In genomic region chr2:151676234-151676633, GRCm38 (mm10) we compare ENCODE assay signal across 12 mouse cellular contexts. TPM values are rescaled to one million over a fixed set of nuclear protein-coding genes. Genes with fewer than 3 reads are reported as not detected.
A peak's percentile ranks its signal among the peaks of the same experiment; 100 is the strongest.
DNase-seq lines count a peak whose midpoint lies in the region; ATAC-seq and TF ChIP-seq lines count a peak whose summit lies in the region.
"Had no signal": no experiment of that assay in that cellular context is flagged by ENCODE, and none has a peak within 500 bp of the region (broad histone marks: within the 10 kb centered on the region; RNA-seq: fewer than 3 reads in every experiment).

No protein-coding gene starts in this region.

- DNase-seq in forebrain, embryonic 14.5 days (ENCODE audit: low spot score), result peak; percentile 30
- DNase-seq in forebrain, embryonic 10.5 days (ENCODE audit: extremely low spot score, low spot score), result no peak
- peak; percentile 28 for DNase-seq in lung, embryonic 14.5 days
- no peak for DNase-seq in lung, adult 18-20 months
- peak; percentile 36 for DNase-seq in cerebellum, adult 9-10 months
- DNase-seq in retina, embryonic 14.5 days (ENCODE audit: low spot score), result peak; percentile 13
- DNase-seq in urinary bladder, postnatal 4 days (ENCODE audit: low spot score in 2 of 2), result no peak
- DNase-seq: gastrocnemius, postnatal 25 days had no signal

- no peaks in the 10 kb centered on the region for H3K27me3 ChIP-seq in forebrain, embryonic 14.5 days (replicated peaks; ENCODE audit: control insufficient read depth, insufficient read depth, low read length)
- H3K27me3 ChIP-seq in forebrain, embryonic 10.5 days (ENCODE audit: poor library complexity, severe bottlenecking), result no peaks in the 10 kb centered on the region
- H3K27me3 ChIP-seq in lung, embryonic 14.5 days (ENCODE audit: insufficient read depth, low read length), result no peaks in the 10 kb centered on the region
- no peaks in the 10 kb centered on the region; the same call in 1 of the 2 replicates for H3K27me3 ChIP-seq in intestine, embryonic 16.5 days (replicated peaks; ENCODE audit: control insufficient read depth, insufficient read depth, low read length)
- H3K27me3 ChIP-seq: lung, embryonic 15.5 days had no signal

- no peak for ATAC-seq in forebrain, embryonic 14.5 days
- no peak for ATAC-seq in lung, embryonic 14.5 days (ENCODE audit: insufficient read depth)
- no peak for ATAC-seq in intestine, embryonic 16.5 days

- H3K4me3 ChIP-seq in forebrain, embryonic 14.5 days (ENCODE audit: low read depth, low read length), result no peak overlapping the region
- no peak overlapping the region for H3K4me3 ChIP-seq in forebrain, embryonic 10.5 days
- H3K4me3 ChIP-seq in lung, embryonic 14.5 days (ENCODE audit: low read depth, low read length), result no peak overlapping the region
- no peak overlapping the region for H3K4me3 ChIP-seq in intestine, embryonic 16.5 days (ENCODE audit: low read length)
- H3K4me3 ChIP-seq: erythroblast, embryonic 14.5 days; lung, embryonic 15.5 days had no signal

- H3K9me3 ChIP-seq in forebrain, embryonic 14.5 days (replicated peaks; ENCODE audit: control insufficient read depth, low read length), result no peaks in the 10 kb centered on the region
- no peaks in the 10 kb centered on the region for H3K9me3 ChIP-seq in forebrain, embryonic 10.5 days
- H3K9me3 ChIP-seq in lung, embryonic 14.5 days (ENCODE audit: low read depth, low read length), result no peaks in the 10 kb centered on the region
- H3K9me3 ChIP-seq in intestine, embryonic 16.5 days (ENCODE audit: control insufficient read depth, low read length), result no peaks in the 10 kb centered on the region
- H3K9me3 ChIP-seq: lung, embryonic 15.5 days had no signal

- 58% methylated on average over 2 of the region's 2 CpGs for WGBS in forebrain, embryonic 14.5 days
- WGBS in forebrain, embryonic 10.5 days, result 68% methylated on average over 2 of the region's 2 CpGs
- WGBS in lung, embryonic 14.5 days, result 53% methylated on average over 2 of the region's 2 CpGs
- WGBS in intestine, embryonic 16.5 days, result 54% methylated on average over 2 of the region's 2 CpGs

- peak; percentile 16; the same call in 1 of the 2 replicates for TF ChIP-seq CTCF in lung, embryonic 14.5 days (IDR thresholded peaks at IDR 0.05; ENCODE audit: low read depth)

- no peaks in the 10 kb centered on the region for H3K4me1 ChIP-seq in forebrain, embryonic 14.5 days (ENCODE audit: control insufficient read depth, insufficient read depth, low read length)
- H3K4me1 ChIP-seq in forebrain, embryonic 10.5 days, result no peaks in the 10 kb centered on the region
- H3K4me1 ChIP-seq in lung, embryonic 14.5 days (ENCODE audit: insufficient read depth), result no peaks in the 10 kb centered on the region
- H3K4me1 ChIP-seq in intestine, embryonic 16.5 days (ENCODE audit: control insufficient read depth, insufficient read depth, low read length), result no peaks in the 10 kb centered on the region
- H3K4me1 ChIP-seq: lung, embryonic 15.5 days had no signal

- H3K9ac ChIP-seq in forebrain, embryonic 14.5 days (ENCODE audit: low read length), result no peak overlapping the region
- no peak overlapping the region for H3K9ac ChIP-seq in lung, embryonic 14.5 days
- no peak overlapping the region for H3K9ac ChIP-seq in intestine, embryonic 16.5 days (ENCODE audit: low read depth, low read length)
- H3K9ac ChIP-seq: lung, embryonic 15.5 days had no signal

- no peak overlapping the region for H3K27ac ChIP-seq in forebrain, embryonic 14.5 days (ENCODE audit: low read depth, low read length)
- no peak overlapping the region for H3K27ac ChIP-seq in forebrain, embryonic 10.5 days
- H3K27ac ChIP-seq in lung, embryonic 14.5 days (ENCODE audit: low read depth), result no peak overlapping the region
- H3K27ac ChIP-seq in intestine, embryonic 16.5 days (ENCODE audit: low read length), result no peak overlapping the region
- H3K27ac ChIP-seq: lung, embryonic 15.5 days had no signal

- H3K36me3 ChIP-seq in forebrain, embryonic 14.5 days (ENCODE audit: control insufficient read depth, insufficient read depth, low read length), result no peaks in the 10 kb centered on the region
- H3K36me3 ChIP-seq in forebrain, embryonic 10.5 days (replicated peaks), result no peaks in the 10 kb centered on the region
- H3K36me3 ChIP-seq in lung, embryonic 14.5 days (ENCODE audit: insufficient read depth), result no peaks in the 10 kb centered on the region
- no peaks in the 10 kb centered on the region for H3K36me3 ChIP-seq in intestine, embryonic 16.5 days (ENCODE audit: control insufficient read depth, insufficient read depth, low read length)
- H3K36me3 ChIP-seq: lung, embryonic 15.5 days had no signal

- H3K4me2 ChIP-seq in forebrain, embryonic 14.5 days (ENCODE audit: low read length), result no peak overlapping the region
- no peak overlapping the region for H3K4me2 ChIP-seq in lung, embryonic 14.5 days
- H3K4me2 ChIP-seq in intestine, embryonic 16.5 days (ENCODE audit: low read depth, low read length), result no peak overlapping the region
- H3K4me2 ChIP-seq: lung, embryonic 15.5 days had no signal

RNA-seq across cellular contexts. Expression of gene Rad21l, which starts 7.9 kb away (rescaled TPM):
- 0.17 TPM in 1 of 2 replicates, not detected in the other for polyA plus RNA-seq in forebrain, embryonic 14.5 days (2014; fragmentation: Nextera tagmentation; extraction: Ambion mirVana)
- not detected in 2 replicates for polyA plus RNA-seq in forebrain, embryonic 10.5 days (2016; fragmentation: Nextera tagmentation; extraction: Ambion mirVana)
- not detected in 2 replicates for polyA plus RNA-seq in lung, embryonic 14.5 days (2014; fragmentation: Nextera tagmentation; extraction: Ambion mirVana)
- not detected in 2 replicates for polyA plus RNA-seq in intestine, embryonic 16.5 days (2015; fragmentation: Nextera tagmentation; extraction: Ambion mirVana)
- polyA plus RNA-seq: erythroblast, embryonic 14.5 days; stomach, embryonic 16.5 days had no signal

RNA-seq across cellular contexts. Expression of gene Tmem74b, which starts 25.6 kb away (rescaled TPM):
- 17.3 and 19.7 TPM in 2 replicates for polyA plus RNA-seq in forebrain, embryonic 14.5 days (2014; fragmentation: Nextera tagmentation; extraction: Ambion mirVana)
- 5.7 and 5.8 TPM in 2 replicates for polyA plus RNA-seq in forebrain, embryonic 10.5 days (2016; fragmentation: Nextera tagmentation; extraction: Ambion mirVana)
- 1.5 and 1.9 TPM in 2 replicates for polyA plus RNA-seq in lung, embryonic 14.5 days (2014; fragmentation: Nextera tagmentation; extraction: Ambion mirVana)
- polyA plus RNA-seq in intestine, embryonic 16.5 days (2015; fragmentation: Nextera tagmentation; extraction: Ambion mirVana), result 1.7 and 1.9 TPM in 2 replicates
- polyA plus RNA-seq: erythroblast, embryonic 14.5 days had no signal

RNA-seq across cellular contexts. Expression of gene Snph, which starts 43.8 kb away (rescaled TPM):
- 4.9 and 8.8 TPM in 2 replicates for polyA plus RNA-seq in forebrain, embryonic 14.5 days (2014; fragmentation: Nextera tagmentation; extraction: Ambion mirVana)
- polyA plus RNA-seq in forebrain, embryonic 10.5 days (2016; fragmentation: Nextera tagmentation; extraction: Ambion mirVana), result 0.90 and 1.1 TPM in 2 replicates
- polyA plus RNA-seq in lung, embryonic 14.5 days (2014; fragmentation: Nextera tagmentation; extraction: Ambion mirVana), result 0.36 and 0.65 TPM in 2 replicates
- 1.8 and 2.0 TPM in 2 replicates for polyA plus RNA-seq in intestine, embryonic 16.5 days (2015; fragmentation: Nextera tagmentation; extraction: Ambion mirVana)
- polyA plus RNA-seq: erythroblast, embryonic 14.5 days had no signal

Comparison
In these comparisons a context has a peak if more than half of its experiments do, and no peak if none do; other contexts are left out.
1. DNase-seq: peak in forebrain, embryonic 14.5 days (single experiment), lung, embryonic 14.5 days (single experiment), cerebellum, adult 9-10 months (single experiment) and retina, embryonic 14.5 days (single experiment); none in forebrain, embryonic 10.5 days (single experiment), lung, adult 18-20 months (0 of 2) and urinary bladder, postnatal 4 days (0 of 2).